23 mouse cellular contexts compared by ENCODE assay signal in the genomic region with DNA sequence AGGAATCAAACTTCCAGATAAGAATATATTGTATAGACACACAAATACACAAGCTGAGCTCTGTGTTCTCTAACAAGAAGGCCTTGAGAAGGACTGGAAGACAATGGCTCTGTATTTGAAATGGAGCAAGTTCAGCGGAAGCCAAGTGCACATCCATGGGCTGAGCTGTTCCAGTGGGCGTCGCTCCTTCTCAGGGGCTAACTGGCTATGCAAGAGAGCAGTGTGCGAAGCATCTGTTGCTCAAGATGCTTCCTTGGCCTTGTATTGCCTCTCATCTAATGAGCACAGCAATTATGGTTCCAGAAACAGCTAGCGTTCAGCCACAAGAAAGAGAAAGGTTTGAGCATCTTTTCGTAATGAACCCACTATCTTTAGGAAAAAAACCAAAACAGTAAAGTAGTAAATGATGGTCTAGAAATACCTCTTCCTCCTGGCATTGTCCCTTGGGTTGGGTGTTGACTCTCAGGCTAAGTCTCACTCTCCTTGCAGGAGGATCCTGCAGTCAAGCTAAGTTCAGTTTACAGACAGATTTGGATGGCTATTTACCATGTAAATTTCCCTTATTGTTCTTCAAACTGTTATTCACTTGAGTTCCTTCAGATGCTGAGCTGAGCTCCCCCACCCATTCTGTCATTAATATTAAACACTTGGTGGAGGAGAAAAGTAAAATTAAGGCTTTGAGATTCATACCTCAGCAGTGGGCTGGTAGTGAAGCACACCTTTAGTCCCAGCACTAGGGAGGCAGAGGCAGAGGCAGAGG. TPM values are rescaled to one million over a fixed set of nuclear protein-coding genes. Genes with fewer than 3 reads are reported as not detected.
DNase-seq lines count a peak whose midpoint lies in the region; ATAC-seq and TF ChIP-seq lines count a peak whose summit lies in the region.
"Had no signal": no experiment of that assay in that cellular context is flagged by ENCODE, and none has a peak within 500 bp of the region (broad histone marks: within the 10 kb centered on the region; RNA-seq: fewer than 3 reads in every experiment).

No protein-coding gene starts in this region.

- no peak overlapping the region for H3K4me2 ChIP-seq in forebrain, postnatal 0 days (ENCODE audit: low read depth)
- H3K4me2 ChIP-seq: heart, embryonic 13.5 days; hindbrain, embryonic 15.5 days had no signal

- no peaks in the 10 kb centered on the region for H3K27me3 ChIP-seq in forebrain, postnatal 0 days (ENCODE audit: insufficient read depth, low read length)
- no peaks in the 10 kb centered on the region for H3K27me3 ChIP-seq in forebrain, embryonic 10.5 days (ENCODE audit: poor library complexity, severe bottlenecking)
- H3K27me3 ChIP-seq: CH12.LX; heart, embryonic 13.5 days; hindbrain, embryonic 15.5 days had no signal

- no peak overlapping the region for H3K9ac ChIP-seq in forebrain, postnatal 0 days
- H3K9ac ChIP-seq: heart, embryonic 13.5 days; hindbrain, embryonic 15.5 days had no signal

- peak; percentile 37 for DNase-seq in forebrain, postnatal 0 days
- no peak for DNase-seq in forebrain, embryonic 10.5 days (ENCODE audit: extremely low spot score, low spot score)
- DNase-seq in right cerebral cortex, postnatal 10 days (ENCODE audit: low spot score in 2 of 2): peak; percentile 30 to 55
- no peak for DNase-seq in right cerebral cortex, postnatal 36 days (ENCODE audit: low spot score in 2 of 2)
- peak; percentile 66 for DNase-seq in brain, adult 2 months (ENCODE audit: low read depth, low spot score)
- DNase-seq in adrenal gland, postnatal 10 days: no peak
- DNase-seq in thymus, adult 18-20 months: no peak
- DNase-seq: adrenal gland, postnatal 25 days; cerebellum, adult 11 months; cerebellum, adult 8-10 months; cerebellum, postnatal 25 days; gastrocnemius, postnatal 36 days; heart, adult 11 months; heart, postnatal 36 days had no signal

- 60% methylated on average over 6 of the region's 6 CpGs for WGBS in forebrain, postnatal 0 days
- 89% methylated on average over 6 of the region's 6 CpGs for WGBS in forebrain, embryonic 10.5 days

- H3K4me3 ChIP-seq in forebrain, postnatal 0 days (ENCODE audit: low read depth, low read length): no peak overlapping the region
- no peak overlapping the region for H3K4me3 ChIP-seq in forebrain, embryonic 10.5 days
- H3K4me3 ChIP-seq: embryonic facial prominence, embryonic 10.5 days; heart, embryonic 13.5 days; hindbrain, embryonic 15.5 days had no signal

- no peaks in the 10 kb centered on the region for H3K9me3 ChIP-seq in forebrain, postnatal 0 days (ENCODE audit: low read length)
- no peaks in the 10 kb centered on the region for H3K9me3 ChIP-seq in forebrain, embryonic 10.5 days
- H3K9me3 ChIP-seq: embryonic facial prominence, embryonic 10.5 days; G1E; heart, embryonic 13.5 days; hindbrain, embryonic 15.5 days had no signal

- no peaks in the 10 kb centered on the region for H3K36me3 ChIP-seq in forebrain, postnatal 0 days (ENCODE audit: insufficient read depth)
- H3K36me3 ChIP-seq in forebrain, embryonic 10.5 days (replicated peaks): no peaks in the 10 kb centered on the region
- H3K36me3 ChIP-seq: embryonic facial prominence, embryonic 10.5 days; G1E; heart, embryonic 13.5 days; hindbrain, embryonic 15.5 days had no signal

- peak; percentile 65; the same call in 1 of the 2 replicates for ATAC-seq in forebrain, postnatal 0 days
- ATAC-seq: activated CD4-positive, CD25-positive, alpha-beta regulatory T cell, adult 4 months; forebrain, embryonic 14.5 days; inflammation-experienced regulatory T-cells, adult 6 months; intestine, postnatal 0 days had no signal

- TF ChIP-seq CTCF in forebrain, postnatal 0 days (IDR thresholded peaks at IDR 0.05; ENCODE audit: low read depth): no peak

- no peaks in the 10 kb centered on the region for H3K4me1 ChIP-seq in forebrain, postnatal 0 days (ENCODE audit: insufficient read depth)
- H3K4me1 ChIP-seq in forebrain, embryonic 10.5 days: peaks cover 5% of the 10 kb centered on the region
- H3K4me1 ChIP-seq: embryonic facial prominence, embryonic 10.5 days; heart, embryonic 13.5 days; hindbrain, embryonic 15.5 days had no signal

- H3K27ac ChIP-seq in forebrain, postnatal 0 days (ENCODE audit: low read depth, low read length): no peak overlapping the region
- H3K27ac ChIP-seq in forebrain, embryonic 10.5 days: no peak overlapping the region
- H3K27ac ChIP-seq: embryonic facial prominence, embryonic 10.5 days; heart, embryonic 13.5 days; hindbrain, embryonic 15.5 days had no signal

RNA-seq across cellular contexts. Expression of a gene that starts 7.2 kb away (rescaled TPM):
- 6.0 and 7.3 TPM in 2 replicates for total RNA-seq in forebrain, postnatal 0 days (2014; rRNA removed)
- 1.2 and 1.3 TPM in 2 replicates for polyA plus RNA-seq in forebrain, postnatal 0 days (2015; fragmentation: Nextera tagmentation; extraction: Ambion mirVana)
- 11.3 and 12.2 TPM in 2 replicates for polyA plus RNA-seq in forebrain, embryonic 10.5 days (2016; fragmentation: Nextera tagmentation; extraction: Ambion mirVana)
- total RNA-seq in adrenal gland, postnatal 10 days (2021): 1 to 10 TPM; 1.8 to 2.6 TPM

Comparison
In these comparisons a context has a peak if more than half of its experiments do, and no peak if none do; other contexts are left out.
1. DNase-seq: peak in forebrain, postnatal 0 days (single experiment), right cerebral cortex, postnatal 10 days (2 of 2) and brain, adult 2 months (single experiment); none in forebrain, embryonic 10.5 days (single experiment), right cerebral cortex, postnatal 36 days (0 of 2), adrenal gland, postnatal 10 days (single experiment) and thymus, adult 18-20 months (0 of 2).